Mouse (Mus musculus): ENCODE measurements at regions not wholly inside any gene's neighbourhood (a gene's known extent, or its start where the extent isn't known, plus 50 kb on each side); places are given as distances from the start of the nearest gene placed in this dataset.

- peak in 1 of 2 experiments; percentile 14 for DNase-seq (ENCODE audit: extremely low spot score in 1 of 2, low spot score in 1 of 2)
Observed at GRCm38 (mm10) chr4:38572968-38573367, 877.1 kb upstream of the 1700009N14Rik start.

- DNase-seq (ENCODE audit: extremely low spot score in 1 of 2, low spot score in 1 of 2) = no peak
Observed at GRCm38 (mm10) chr4:38590358-38590757, 859.7 kb upstream of the 1700009N14Rik start.

Data from frontal cortex, adult 2 months (tissue).